Mouse (Mus musculus) thymus, postnatal 4 days (tissue): ENCODE measurements around the gene Uaca.

Experiments
- DNase-seq: peaks from one replicate; pipeline ENCODE4 v3.0.0; 2021

Gene Uaca

DNA sequence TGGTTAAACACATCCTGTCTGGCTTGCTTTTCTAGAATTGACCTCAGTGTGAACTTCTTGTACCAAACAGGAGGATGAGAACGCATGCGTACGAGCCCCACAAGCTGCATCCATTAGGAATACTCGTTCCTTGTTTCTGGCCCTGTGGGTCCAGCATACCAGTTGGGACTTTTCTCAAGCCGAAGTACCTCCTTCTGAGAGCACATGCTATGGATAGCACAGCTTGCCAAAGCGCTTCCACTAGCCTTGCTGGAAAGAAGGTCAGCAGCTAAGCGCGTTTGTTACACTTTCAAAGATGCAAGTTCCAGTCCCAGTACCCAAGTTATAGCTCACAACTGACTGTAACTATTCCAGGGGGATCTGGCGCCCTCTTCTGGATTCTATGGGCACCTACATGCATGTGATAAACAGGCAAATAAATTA lies 93.1 kb downstream of the Uaca start:
- no peak for DNase-seq

DNA sequence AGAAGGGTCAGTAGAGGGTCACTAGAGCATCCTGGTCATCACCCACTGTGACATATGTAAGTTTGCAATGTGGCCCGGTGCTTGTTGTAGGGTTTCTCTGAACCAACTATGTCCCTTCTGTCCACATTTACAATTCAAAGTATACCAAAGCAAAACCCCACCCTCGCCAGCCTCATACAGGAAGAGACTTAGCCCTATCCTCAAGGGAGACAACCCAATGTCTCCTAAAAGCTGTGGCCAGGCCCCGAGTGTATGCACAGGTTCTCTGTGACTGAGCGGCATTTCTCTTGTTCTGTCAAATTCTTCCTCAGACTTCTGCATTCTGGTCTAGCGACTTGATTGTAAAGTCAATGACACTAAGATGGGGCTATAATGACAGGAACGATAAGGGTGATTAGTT lies 99.2 kb downstream of the Uaca start:
- no peak for DNase-seq

- peak; percentile 44 for DNase-seq
Observed at GRCm38 (mm10) chr9:60895486-60896110, 101.3 kb downstream of the Uaca start.

DNA sequence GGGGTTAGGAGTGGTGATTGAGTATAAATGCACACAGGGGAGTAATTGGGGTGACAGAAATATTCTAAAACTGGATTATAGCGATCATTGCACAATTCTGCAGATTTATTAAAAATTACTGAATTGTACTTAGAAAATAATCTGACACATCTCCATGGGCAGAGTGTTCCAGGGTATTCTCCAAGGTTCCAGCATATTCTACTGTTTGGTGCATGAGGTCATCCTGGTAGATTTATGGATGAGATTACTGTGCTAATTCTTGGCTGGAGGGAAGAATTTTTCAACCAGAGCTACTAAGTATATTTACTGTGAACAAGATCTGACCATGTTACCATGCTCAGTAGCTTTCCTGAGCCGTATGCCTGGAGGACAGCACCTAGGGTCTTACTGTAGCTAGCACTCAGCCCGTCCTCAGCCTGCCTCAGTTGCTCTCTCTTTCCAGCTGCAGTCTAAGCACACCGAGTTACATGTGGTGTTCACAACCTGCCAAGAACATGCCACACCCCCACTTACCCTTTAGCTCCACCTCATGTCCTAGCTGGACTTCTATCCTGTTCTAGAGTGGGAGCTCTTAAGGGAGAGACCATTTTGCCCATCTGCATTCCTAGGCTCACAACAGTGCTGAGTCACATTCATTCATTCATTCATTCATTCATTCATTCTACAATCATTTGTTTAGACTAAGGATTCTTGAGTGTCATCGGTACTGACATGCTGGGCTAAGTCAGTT lies 104.1 kb downstream of the Uaca start:
- DNase-seq = no peak

- no peak for DNase-seq
Observed at GRCm38 (mm10) chr9:60899201-60899600, 104.9 kb downstream of the Uaca start.

DNA sequence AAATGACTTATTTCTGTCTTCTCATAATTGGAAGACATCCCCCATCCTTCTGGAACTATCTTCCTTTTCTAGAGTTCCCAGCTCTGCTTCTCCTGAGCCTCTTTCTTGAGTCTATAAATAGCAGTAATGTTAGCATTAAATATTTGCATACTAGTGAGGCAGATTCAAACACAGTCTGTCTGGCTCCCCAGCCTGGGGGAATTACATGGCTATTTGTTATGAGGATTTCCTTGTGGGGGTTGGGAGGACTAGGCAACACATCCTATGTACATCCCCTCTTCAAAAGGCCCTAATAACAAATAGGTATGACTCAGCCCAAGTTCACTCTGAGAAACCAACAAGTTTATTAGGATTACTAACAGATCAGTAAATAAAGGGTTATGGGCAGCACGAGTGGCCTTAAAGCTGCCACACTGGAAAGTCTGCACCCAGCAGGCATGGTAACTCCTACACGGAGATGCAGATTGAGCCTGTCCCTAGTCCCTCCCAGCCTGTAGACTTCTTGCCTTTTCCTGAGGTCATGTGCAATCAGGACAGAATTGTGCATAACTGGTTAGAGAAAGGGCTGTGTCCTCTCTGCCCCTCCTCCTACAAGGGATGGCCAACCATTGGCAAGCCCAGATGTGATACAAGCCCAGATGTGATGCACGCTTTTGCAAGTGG lies 105.6 kb downstream of the Uaca start:
- no peak for DNase-seq

- no peak for DNase-seq
Observed at GRCm38 (mm10) chr9:60912266-60912665, 117.9 kb downstream of the Uaca start.

GRCm38 (mm10) chr9:60913626-60914025 lies 119.3 kb downstream of the Uaca start:
- no peak for DNase-seq

- no peak for DNase-seq
Observed at GRCm38 (mm10) chr9:60919936-60920672, 125.8 kb downstream of the Uaca start.

DNA sequence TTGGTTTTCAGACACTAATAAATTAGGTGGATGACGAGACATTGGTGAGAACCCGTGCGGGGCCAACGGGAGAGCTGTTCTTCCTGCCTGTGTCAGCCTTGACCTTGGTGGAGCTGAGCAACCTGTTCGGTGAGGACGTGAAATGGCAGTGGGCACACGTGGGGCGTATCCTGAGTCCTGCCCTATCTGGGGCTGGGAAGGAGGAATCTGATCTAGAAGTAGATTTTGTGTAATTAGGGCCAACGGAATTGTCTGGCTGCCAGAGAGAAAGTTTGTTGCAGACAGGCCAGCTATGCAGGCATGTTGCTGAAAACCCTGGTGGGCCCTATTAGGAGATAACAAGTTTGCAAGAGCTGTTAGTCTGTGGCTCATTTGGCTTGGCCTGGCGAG lies 126.3 kb downstream of the Uaca start:
- DNase-seq = no peak

DNA sequence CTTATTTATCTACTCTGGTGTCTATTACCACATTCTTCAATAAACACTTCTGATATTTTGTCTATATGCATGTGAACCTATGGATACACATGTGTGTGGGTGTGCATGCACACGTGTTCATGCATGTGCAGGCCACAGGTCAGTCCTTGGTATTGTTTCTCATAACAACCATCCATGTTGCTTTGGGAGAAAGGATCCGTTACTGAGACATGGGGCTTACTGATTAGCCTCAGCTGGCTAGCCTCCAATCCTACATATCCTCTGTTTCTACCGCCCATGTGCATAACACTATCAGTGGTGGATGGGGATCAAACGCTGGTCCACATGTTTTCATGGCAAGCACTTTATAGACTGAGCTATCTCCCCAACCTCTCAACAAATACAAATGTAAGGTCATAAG lies 126.9 kb downstream of the Uaca start:
- DNase-seq = no peak

DNA sequence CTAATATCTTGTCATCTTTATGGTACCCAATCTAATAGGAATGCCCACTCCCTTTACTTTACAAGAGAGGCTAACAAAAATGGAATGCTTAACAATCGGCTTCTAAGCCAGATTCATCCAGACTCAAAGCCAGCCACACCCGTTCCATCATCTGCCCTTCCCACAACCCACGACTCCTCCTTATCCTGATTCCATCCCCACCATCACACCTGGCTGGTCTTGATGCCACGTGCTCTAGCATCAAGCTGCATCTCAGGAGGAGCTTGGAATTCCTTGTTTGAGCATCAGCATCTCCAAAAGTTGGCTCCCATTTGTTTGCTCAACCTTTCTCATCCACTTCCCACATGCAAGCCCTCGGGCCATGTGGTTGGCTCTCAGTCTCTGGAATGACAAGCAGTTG lies 127.5 kb downstream of the Uaca start:
- DNase-seq = no peak

DNA sequence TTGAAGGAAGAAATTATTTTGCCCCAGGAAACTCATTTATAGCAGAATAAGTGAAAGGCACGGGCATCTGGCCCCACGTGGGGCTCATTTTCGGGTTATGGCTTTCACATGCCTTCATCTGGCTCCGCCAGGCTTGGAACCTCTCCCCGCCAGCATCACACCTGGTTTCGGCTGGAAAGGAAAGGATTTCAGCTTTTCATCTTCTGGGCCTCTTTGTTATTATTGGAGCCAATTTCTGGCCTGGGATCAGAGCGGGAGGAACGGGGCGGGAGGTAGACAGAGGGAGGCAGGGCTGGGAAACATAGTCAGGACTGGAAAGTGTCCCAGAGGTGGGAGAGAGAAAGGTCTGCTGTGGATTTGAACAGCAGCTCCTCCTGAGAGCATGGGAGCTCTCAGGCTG lies 132.0 kb downstream of the Uaca start:
- DNase-seq = no peak

GRCm38 (mm10) chr9:60929290-60929983 lies 135.1 kb downstream of the Uaca start:
- no peak for DNase-seq
